Mouse (Mus musculus): ENCODE results near the gene Ccdc162.

Ccdc162 gene

DNA sequence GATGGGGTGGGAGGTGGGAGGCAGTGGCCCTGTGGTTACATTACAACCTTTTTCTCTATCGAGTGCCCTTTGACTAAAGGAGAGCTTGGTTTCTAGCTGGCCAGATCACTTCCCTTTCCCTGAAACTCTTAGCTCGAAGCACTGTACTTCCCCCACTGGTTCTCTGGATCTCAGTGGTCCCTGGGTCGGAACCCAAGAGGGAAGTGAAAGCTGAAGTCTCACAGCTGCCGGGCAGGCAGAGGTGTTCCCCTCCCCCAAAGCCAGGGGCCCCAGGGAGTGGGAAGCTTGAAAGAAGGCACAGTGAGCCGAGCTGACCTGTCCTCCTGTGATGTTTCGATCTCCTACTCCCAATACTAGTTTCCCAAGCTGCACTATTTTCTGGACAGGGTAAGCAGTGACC is 143.2 kb downstream of the Ccdc162 start:
- peak in 1 of 2 experiments; percentile 41 for DNase-seq

DNA sequence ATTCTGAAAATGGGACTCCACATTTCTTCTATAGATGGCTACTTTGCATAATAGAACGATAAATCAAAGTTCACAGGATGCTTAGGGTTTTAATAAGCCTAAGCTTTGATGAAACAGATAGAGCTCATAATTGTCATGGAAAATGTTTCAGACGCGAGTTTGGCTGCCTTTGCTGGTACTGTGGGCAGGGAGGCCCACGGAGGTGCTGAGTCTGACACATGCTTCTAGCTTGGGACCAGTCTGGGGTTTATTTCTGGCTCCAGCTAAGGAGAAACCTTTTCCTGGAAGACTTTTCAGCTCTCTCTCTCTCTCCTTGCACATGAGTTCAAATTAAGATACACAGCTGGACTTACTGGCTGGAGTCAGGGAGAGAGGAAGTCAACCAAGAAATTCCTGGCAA is 144.2 kb downstream of the Ccdc162 start:
- DNase-seq, result no peak

DNA sequence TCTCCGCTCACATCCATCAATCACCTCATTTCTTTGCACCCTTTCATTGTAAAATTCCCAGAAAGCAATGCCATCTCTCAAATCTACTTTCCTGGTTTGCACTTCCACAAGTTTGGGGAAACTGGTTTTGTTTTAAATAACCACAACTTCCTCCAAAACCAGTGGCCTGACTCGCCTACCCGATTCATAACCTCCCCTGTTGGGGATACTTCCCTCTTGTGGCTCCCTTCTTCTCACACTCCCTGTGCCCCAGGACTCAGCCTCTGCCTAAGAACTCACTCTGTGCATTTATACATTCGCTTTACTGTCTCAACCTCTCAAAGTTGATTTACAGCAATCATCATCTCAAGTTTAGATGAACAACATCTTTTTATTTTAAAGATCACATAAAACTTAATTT is 145.4 kb downstream of the Ccdc162 start:
- DNase-seq, result no peak

DNA sequence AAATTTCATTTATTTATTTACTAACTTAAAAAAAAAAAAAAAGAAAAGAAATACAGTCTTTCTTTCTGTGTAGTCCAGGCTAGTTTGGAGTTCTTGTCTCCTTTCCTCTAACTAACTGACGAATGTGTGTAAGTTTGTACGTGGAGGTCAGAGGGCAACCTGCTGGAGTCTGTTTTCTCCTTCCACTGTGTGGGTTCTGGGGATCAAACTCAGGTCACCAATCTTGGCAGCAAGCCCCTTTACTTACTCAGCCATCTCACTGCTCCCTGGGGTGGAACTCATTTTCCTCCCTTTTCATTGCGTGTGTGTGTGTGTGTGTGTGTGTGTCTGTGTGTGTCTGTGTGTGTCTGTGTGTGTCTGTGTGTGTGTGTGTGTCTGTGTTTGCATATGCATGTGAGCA is 148.1 kb downstream of the Ccdc162 start:
- no peak for DNase-seq

DNA sequence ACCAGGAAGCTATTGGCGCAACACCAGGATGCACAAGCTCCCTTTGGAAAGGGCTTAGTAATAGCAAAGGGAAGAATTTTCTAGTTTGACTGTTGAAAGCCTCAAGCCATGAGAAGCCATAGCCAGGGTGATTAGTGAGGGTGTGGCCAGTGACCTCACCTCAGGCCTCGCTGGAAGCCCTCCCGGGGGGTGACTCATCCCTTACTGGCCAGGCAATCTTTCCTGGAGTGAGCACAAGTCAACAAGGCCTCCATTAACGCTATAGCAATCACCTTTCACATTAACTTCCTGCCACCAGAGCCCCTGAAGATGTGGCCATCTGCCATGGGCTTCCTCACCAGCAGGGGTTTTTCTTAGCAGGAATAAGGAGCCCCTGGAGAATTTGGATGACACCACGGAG is 151.3 kb downstream of the Ccdc162 start:
- no peak for DNase-seq

DNA sequence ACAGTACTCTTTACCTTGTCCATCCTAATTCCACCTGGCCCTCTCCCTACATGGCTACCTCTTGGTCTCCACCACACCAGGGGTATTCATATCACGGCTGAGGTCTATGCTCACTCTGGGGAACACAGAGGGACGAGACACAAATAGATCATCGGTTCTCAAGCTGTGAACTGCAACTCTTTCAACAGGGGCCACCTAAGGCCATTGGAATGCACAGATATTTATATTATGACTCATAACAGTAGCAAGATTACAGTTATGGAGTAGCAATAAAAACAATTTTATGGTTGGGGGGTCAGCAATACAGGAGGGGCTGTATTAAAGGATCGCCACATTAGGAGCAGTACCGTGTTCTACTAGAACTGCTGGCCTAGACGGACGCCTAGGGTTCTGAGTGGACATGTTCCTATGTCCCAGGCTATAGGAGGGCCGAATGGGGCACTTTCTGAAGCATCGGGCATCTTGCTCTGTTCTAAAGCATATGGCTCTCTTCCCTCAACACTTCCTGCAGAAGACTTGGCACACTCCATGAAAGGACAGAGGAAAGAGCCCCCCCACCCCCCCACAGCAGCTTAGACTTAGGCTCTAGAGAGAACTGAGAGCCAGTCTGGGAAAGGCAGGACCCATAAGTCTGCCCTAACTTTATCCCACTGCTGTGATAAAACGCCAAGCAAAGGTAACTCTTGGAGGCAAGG is 154.6 kb downstream of the Ccdc162 start:
- DNase-seq, result no peak

DNA sequence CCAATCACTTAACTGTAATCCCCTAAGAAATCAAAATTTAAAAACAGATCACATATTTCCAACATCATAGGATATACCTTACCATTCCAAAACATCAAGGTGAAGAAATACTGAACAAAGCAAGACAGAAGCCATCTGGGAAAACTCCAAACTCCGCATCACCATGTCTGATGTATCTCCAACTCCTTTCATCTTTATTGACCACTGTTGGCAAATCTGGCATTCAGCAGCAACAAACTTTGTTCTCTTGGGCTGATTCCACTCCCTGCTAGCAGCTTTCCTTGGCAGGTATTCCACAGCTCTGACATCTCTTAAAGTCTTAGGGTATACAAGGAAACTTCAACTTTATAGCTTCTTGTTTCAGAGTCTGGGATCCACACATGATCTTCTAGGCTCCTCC is 158.0 kb downstream of the Ccdc162 start:
- no peak for DNase-seq

DNA sequence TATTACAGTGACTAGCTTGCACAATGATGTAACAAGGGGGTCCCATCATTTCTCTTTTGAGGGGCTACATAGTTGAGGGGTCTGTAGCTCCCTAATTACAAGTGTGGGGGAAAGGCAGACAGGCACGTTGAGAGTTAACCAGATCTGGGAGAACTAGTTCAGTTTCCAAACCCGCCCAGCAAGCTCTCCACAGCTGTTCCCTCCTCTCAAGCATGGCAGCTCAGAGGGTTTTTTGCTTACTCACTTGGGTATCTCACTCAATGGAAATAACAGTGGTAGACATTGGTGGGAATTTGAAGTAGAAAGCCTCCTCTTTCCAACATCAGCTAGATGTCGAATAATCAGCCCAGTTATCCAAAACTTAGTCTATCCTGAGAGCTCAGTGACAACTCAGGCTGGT is 161.4 kb downstream of the Ccdc162 start:
- DNase-seq, result no peak

DNA sequence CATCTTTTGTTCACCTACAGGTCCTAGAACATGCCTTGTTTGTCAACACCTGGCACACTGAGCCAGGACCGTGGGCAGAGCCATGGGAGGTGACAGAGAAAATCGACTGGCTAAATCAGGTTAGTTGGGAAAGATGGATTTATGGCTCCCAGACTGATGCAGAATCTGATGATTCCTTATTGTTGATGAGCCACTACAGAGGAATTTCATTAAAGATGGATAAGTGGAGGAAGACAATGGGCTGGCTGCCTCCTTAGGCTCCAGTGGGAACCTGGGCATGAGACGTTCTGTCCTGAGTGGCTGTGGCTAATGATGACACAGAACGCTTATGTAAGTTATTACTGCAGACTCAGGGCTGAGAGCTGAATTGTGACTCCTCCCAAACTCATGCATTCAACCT is 162.7 kb downstream of the Ccdc162 start:
- DNase-seq, result peak in 1 of 2 experiments; percentile 30

DNA sequence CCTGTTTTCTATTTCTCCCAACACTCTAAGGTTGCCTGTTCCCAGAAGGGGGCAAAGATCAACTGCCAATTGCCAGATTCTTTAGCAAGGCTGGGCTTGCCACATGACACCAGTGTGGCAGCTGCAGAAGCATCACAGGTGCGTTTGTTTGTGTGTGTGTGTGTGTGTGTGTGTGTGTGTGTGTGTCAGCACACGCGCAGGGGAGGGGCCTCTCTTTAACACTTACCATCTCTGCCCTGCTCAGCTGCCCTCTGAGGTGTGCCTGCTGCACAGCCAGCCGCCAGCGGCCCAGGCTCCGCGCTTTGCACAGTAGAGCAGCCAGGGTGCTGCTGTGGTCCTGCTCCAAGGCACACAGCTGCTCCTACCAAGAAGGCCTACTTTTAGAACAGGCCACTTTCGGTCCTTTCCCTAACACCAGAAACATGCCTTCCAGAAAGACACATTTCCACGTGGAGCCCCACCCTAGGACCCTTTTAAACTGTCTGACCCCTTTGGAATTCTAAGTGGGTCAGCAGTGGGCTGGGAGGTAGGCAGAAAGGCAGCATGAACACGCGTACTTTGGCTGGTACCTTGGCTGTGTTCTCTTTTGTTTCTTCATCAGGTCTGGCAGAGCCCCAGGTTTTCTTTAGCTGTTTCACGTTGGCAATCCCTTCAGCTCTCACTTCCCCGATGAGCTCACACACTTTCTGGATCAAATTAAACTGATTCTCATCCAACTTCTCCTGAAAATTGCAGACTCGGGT is 163.4 kb downstream of the Ccdc162 start:
- peak; percentile 86 to 94 for DNase-seq

DNA sequence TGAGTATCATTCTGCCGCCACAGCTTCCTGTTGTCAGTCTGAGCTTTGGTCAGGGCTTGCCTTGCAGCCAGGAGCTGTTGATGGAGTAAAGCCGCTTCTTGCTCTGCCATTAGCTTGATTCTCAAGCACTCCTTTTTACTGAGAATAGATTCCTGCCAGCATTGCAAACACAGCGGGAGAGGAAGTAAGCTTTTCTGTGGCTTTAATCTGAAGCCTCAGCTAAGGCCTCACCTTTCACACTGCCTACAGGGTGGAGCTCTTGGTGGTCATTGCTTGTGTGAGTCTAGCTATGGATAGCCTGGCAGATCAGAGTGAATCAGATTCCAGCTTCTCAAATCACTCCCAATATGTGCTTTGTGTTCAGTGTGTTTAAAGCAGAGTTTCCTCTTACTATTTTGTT is 164.1 kb downstream of the Ccdc162 start:
- peak; percentile 33 to 42 for DNase-seq

DNA sequence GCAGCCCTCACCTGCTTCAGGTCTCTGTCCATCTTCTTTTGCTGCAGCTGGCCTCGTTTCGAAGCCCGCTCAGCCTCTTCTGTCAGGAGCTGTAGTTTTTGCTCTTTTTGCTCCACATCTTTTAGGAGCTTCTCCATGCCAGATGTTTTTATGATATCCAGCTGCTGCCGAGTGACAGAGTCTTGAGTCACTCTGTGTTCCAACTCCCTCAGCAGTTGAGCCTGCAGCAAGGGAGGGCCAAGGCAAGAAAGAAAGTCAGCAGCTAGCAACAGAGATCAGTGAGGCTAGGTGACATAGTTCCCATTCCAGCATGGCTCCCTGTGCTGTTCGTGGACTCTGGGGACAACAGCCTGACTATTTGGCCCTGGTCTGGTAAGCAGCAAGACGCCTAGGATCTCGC is 165.7 kb downstream of the Ccdc162 start:
- no peak for DNase-seq

DNA sequence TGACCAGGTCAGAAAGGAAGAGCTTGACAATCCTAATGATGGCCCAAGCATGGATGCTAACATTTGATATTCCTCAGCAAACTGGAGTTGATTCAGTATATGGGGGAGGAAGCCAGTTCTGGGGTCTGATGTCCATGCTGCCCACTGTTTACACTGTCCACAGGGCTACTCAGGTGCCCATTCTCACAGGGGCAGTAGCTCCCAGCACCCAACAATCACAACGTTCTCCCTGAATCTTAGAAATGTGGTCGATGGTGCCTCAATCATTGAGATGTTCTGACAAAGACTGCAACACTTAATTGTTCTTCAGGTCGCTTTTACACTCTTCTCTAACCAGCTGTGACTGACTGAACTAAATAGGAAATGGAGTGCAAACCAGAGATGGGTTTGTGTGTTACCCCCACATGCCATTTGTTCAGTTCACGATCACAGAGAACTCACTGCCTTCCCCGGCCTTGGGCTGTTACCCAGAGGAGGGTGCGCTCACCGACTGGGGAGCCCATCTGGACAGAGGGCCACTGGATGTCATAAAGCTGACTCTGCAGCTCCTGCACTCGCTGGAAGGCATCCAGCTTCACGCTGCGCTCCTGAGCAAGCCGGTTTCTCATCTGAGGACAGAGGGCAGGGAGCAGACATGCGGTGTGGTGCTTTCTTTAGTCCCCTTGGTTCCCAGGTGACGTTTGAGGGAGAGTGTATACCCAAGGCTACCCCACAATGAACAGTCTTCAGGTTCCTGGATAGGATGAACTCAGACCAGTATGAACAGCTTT is 169.9 kb downstream of the Ccdc162 start:
- DNase-seq, result no peak

DNA sequence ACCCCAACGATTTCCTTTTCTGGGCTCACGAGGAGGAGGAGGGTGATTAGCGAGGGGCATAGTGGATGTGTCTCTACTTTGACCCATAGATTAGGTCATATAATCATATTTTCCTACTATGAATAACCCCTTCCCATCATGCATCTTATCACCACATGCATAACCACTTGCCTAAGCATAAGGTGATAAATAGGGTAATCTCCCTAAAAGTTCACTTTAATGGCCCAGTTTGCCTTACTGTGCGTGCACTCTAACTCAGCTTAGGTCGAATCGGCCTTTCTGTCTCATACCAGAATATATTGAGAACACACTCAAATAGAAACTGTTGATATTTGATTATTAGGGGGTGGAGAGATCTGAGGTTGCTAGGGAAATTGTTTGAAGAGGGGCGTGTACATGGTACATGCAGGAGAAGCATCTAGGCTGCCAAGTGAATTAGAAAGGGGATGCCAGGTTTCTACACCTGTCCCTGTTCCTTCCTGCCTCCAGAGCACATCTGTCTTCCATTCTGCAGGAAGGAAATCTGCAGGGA is 171.1 kb downstream of the Ccdc162 start:
- DNase-seq, result no peak

DNA sequence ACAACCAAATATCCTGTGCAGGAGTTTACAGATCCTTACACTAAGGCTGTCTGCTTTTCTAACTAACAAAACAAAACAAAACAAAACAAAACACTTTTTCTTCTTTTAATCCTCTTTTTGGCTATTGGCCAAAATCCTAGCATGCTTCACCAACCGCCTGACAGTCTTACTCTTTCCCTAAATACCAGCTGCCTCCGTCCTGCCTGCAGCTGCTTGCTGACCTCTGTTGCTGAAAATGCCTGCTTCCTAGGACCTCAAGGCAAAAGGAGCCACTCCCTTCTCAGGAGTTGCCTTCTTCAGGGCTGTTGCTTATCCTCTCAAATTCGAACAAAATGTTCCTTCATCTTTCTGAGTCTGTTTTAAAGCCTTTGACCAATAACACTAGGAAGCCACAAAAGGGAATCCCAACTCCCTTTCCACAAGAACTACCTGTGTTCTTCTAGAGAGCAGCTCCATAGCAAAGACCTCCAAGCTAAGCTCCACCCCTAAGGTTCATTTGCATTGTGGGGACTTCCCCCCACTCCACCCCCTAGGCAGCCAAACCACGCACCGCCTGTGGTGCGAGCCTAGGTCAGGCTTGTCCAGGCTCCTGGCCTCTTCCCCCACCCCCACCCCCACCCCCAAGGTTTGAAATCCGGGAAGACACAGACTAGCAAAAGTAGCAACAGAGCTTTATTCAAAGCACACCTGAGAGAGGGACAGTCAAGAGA is 171.8 kb downstream of the Ccdc162 start:
- no peak for DNase-seq

DNA sequence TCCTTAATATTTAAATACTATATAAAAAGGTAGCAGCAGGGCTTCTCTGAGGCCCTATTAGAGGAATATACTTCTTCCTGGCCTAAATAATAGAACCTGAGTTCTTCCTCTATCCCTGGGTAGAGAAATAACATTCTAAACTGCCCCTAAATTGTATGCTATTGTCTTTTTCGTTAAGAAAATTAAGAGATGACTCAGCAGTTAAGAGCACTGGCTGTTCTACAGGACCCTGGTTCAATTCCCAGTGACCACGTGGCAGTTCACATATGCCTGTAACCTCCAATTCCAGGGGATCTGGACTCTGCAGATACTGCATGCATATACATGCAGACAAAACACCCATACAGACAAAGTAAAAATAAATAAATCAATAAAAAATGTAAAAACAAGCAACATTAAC is 172.6 kb downstream of the Ccdc162 start:
- DNase-seq, result no peak

DNA sequence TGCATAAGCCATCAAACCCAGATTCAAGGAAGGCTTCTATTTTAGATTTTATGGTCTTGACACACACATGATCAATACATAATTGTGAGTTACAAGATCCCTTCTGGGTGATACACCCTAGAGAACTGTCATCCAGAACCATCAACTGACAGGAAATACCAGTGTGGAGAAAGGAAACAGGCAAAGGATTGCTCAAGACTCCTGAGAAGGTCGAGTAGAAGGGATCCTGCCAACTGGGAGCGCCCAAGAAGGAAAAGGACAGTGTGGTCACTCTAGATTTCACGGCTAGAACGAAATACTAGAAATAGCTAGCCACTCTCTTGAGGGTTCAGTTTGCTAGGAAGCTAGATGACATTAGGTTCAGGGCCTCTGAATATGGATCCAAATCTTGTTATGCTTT is 173.0 kb downstream of the Ccdc162 start:
- DNase-seq, result no peak

DNA sequence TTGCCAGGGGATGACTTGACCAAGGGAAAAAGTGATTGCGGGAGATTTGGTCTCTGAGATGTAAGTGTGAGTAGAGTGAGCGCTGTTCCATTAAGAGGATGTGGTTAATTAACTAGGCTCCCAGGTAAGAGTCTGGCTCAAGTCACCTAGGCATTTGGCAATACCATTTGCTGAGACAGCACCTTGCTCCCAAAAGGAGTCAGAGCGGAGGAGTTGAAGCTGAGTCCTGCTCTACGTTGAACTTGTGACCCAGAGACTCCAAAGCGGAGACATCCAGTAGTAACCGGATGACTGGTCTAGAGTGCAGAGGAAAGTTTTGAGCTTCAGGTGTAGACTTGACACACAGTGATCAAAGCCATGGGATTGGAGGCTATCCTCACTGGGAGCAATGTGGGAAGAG is 174.4 kb downstream of the Ccdc162 start:
- DNase-seq, result no peak

DNA sequence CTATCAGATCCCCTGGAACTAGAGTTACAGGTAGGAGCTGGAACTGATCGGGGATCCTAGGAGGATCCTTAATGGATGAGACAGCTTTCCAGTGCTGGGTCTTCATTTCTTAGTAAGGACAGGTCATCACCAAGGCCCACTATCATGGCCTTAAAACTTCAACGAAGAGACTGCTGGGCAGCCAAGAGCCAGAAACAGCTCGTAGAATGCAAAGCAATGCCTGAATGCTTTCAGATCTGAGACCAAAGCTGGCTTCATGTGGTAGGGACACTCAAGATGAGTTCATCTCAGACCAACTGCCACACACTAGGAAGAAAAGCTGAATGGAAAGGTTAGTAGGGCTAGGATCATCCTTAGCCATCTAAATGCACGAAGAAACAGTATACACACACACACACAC is 177.4 kb downstream of the Ccdc162 start:
- DNase-seq, result no peak

DNA sequence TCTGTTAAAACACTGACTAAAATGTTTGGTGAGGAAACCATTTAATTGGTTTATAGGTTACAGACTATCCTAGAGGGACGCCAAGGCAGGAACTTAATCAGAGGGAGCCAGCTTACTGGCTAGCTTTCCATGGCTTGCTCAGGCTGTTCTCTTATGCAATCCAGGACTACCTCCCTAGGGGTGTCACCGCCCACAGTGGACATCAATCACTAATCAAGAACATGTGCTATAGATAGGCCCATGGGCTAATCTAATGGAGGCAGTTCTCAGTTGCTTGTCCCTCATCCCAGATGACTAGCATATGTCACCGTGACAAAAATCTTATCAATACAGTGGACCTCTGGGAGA is 178.5 kb downstream of the Ccdc162 start:
- DNase-seq, result no peak

DNA sequence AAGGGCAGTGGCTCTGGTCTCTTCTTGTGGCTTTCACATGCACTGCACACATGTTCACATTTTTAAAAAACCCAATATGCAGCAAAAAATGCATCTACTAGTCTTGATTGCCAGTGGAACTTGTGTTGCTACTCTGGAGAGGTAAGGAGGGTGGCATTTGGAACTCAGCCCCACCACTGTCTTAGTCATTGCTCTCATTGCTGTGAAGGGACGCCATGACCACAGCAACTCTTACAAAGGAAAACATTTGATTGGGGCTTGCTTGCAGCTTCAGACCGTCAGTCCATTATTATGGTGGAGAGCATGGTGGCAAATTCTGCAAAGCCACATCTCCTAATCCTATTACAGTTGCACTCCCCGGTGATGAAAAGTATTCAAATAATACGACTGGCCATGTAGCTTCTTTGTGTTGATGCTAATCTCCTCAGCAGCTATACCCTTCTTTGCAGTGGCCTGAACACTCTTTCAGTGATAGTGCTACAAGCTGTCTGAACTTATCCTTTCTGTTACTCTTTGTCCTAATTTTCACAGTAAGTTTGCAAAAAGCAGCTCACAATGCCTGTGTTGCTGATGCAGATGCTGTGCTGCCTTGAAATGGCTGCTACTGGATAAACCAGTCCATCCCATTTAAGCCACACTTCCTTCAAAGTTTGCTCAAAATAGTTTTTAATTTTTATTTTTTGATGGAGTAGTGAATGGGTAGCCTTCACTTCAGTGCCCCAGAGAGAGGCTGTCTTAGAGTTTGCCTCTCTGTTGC is 179.0 kb downstream of the Ccdc162 start:
- no peak for DNase-seq

DNA sequence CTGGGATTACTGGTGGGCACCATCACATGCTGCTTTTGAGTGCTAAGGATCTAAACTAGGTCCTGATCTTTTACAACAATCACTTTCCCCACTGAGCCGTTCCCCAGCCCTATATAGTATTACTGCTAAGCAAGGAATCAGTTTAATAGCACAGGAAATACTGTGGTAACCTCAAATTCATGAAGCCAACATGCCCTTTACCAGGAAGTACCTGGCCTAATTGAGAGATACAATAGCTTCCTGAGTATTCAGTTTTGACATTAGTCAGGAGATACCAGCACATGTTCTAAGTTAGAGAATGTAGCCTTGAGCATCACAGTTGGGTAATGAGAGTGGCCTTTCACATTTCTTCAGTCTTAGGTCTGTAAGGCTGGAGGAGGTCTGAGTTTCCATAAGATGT is 179.7 kb downstream of the Ccdc162 start:
- DNase-seq, result no peak
